Mouse (Mus musculus): Measurements from ENCODE around the gene Gm38431.
A peak's percentile ranks its signal among the peaks of the same experiment; 100 is the strongest.
"Not testable (repeated sequence)": the region's sequence is repeated elsewhere in the genome, so short reads cannot be mapped to it uniquely, and the experiment has no call there.

Gene Gm38431

DNA sequence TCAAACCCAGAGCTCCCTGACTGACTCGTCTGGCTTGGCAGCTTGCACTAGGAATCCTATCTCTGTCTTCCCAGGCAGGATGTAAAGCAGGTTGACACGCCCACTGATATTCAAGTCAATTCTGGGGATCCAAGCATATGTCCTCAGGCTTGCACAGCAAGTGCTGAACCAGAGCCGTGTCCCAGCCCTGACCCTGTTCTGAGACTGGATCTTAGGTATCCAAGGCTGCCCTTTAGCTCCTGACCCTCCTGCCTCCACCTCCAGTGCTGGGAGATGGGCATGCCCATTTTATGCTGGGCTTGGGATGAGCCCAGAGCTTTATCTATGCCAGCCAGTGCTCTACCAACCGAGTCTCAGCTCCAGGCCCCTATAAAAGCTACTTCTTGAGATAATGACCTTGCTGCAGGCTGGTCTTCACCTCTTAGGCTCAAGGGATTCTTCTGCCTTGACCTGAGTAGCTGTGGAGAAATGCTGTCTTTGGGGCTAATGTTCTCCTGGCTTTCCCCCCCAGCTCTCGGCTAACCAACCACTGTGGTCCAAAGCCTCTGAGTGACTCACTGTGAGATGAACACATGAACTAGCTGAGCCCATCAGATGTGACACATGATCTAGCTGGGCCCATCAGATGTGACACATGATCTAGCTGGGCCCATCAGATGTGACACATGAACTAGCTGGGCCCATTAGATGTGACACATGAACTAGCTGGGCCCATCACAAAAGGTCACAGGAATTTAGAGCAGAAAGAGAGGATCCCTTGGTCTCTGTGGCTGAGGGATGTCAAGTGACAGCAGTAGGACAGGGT, 14.2 kb upstream of the Gm38431 start:
- DNase-seq (ENCODE audit: low spot score in 2 of 2), result no peak

DNA sequence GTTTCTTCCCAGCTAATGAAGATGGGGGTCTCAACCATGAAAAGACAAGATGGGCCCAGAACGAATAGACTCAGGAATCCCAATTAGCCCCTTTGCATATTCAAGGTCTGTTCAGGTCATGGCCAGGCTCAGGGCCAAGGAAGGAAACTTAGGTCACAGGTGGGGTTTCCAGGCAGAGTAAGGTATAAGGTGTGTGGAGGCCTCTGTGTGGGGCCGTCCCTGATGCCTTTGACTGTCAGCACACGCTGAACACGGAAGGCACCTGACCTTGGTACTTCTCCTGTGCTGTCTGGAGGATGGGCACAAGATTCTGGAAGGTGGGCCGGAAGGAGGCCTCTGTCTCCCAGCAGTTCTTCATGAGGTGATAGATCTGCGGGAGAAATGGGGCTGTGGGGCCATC, 13.0 kb upstream of the Gm38431 start:
- no peak for DNase-seq (ENCODE audit: low spot score in 2 of 2)

DNA sequence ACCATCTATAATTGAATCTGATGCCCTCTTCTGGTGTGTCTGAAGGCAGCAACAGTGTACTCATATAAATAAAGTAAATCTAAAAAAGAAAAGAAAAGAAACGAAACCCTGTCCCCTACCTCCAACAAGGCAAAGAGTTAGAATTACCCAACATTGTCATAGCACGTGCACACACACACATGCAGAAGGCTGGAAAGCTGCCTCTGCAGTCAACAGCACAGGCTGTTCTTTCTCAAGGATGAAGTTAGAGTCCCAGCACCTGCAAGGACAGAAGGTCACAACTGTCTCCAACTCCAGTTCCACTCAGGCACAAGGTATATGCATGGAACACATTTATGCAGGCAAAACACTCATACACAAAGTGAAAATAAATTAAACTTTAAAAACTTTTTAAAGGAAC, 10.3 kb upstream of the Gm38431 start:
- no peak for DNase-seq (ENCODE audit: low spot score in 2 of 2)

DNA sequence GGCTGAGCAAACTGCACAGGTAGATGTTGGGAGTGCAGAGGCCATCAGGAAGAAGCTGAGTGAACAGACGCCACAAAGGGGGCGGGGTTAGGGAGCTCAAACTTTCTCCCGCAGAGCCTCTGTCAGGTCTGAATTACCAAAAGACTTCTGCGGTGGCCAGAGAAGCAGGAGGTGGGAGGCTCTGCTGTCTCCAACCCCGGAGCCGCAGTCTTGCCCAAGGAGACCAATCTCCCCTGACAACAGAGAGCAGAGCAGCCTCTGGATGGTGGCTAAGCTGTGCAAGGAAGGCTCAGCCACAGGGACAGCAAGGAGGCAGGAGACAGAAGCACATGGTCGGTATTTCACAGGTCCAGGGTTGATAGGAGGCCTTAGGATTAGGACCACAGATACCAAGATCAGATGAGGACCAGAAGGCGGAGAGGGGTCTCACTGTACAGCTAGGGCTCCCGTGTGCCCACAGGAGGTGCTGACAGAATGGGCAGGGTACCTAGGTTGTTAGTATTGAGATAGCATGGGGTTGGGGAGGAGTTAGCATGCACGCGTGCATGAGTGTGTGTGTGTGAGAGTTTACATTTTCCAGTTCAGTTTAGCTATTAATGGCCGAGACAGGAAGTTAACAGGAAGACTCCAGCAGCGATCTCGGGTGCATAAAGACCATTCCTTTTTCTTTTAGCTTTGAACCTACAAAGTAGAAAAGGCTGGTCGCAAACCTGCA, 8.8 kb upstream of the Gm38431 start:
- DNase-seq (ENCODE audit: low spot score in 2 of 2), result no peak

DNA sequence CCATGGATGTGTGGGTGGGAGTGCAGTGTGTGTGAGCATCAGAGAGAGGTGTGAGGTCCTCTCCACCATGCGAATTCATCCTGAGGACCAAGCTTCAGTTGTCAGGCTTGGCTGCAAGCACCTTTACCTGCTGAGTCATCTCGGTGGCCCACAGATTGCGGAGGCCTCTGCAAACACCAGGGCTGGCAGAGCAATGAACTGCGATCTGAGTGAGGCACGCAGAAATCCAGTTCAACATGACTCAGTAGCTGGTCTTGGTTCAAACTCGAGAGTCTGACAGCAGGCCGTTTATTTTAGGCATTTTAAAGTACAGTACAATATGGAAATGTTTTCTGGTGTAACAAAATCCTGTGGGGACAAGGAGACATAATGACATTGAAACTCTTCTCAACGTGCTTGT, 6.0 kb upstream of the Gm38431 start:
- DNase-seq (ENCODE audit: low spot score in 2 of 2), result peak in 1 of 2 experiments; percentile 55

DNA sequence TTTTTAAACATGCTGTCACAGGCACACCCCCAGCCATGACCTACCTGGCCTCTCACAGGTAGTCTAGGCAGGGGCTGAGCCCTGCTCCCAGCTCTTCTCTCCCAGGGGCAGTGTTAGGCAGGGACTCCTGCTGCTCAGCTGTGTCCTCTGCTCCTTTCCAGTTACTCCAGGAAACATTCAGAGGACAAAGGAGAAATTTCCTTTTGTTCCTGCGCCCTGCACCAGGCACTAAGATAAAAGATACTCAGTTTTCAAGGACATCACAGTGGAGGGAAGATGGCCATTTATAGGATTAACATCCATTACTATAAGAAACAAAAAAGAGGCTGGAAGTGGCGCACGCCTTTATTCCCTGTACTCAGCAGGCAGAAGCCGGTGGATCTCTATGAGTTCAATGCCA, 4.2 kb upstream of the Gm38431 start:
- DNase-seq (ENCODE audit: low spot score in 2 of 2), result no peak

DNA sequence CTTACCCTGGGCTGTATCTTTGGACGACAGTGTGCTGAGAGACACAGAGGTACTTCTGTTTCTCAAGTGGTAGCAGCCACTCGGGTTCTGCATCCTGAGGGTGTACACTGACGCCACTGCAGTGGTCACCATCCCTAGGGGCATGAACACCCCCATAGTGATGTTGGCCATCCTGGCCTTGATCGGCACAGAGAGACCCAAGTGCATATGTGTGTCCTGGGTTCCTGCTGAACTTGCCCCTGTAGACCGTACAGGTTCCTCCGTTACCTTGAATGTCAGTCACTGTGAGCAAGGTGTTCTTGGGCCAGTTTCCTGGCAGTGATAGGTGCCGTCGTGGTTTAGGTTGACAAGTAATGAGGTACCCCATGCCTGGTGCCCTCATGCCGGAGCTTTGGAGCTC, 1.6 kb upstream of the Gm38431 start:
- DNase-seq (ENCODE audit: low spot score in 2 of 2), result no peak

DNA sequence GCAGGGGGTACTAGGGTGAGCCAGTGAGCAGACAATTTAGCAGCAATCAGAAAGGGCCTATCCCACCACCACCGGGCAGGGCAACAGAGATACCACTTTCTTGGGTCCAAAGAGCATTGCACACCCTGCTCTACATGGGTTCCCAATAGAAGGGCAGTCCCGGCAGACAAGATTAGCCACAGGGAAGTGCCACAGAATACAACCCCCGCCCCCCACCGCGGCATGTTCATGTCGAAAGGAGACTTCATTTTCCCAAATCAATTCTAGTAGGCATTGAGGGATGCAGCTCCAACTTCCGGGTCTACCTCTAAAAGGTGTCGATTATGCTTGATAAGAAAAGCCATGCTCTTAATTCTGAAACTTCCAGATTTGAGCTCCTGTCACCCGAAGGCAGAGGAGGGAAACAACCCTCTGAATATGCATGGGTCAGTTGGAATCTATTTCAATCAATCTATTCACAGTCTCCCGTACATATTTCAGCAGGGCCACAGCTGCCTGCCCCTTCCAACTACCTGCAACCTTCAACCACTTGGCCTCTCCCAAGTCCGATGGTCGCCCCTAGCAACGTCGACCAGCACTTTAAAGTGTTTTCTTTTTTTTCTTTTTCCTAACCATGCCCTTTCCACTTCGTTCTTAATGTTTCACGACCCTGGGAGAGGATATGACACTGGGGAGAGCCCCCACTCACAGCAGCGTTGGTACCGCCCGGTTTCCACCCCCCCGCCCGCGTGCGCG, 658 bp downstream of the Gm38431 start:
- DNase-seq (ENCODE audit: low spot score in 2 of 2), result no peak

DNA sequence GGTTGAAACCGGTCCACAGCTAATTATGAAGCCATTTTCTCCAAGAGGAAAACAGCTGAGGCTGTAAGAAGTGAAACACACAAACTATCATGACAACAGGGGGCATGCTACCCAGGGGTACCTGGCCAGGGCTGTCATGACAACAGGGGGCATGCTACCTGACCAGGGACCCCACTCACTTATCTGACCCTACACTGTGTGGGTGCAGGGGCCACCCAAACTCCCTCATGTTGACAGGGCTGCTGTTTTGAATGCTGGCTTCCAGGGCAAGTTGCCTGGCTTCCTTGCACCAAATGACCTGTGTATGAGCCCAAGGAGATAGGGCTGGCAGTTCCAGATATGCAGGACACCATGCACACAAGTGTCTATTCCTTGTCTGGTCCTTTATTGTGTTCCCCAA, 1.3 kb downstream of the Gm38431 start:
- DNase-seq (ENCODE audit: low spot score in 2 of 2), result no peak

DNA sequence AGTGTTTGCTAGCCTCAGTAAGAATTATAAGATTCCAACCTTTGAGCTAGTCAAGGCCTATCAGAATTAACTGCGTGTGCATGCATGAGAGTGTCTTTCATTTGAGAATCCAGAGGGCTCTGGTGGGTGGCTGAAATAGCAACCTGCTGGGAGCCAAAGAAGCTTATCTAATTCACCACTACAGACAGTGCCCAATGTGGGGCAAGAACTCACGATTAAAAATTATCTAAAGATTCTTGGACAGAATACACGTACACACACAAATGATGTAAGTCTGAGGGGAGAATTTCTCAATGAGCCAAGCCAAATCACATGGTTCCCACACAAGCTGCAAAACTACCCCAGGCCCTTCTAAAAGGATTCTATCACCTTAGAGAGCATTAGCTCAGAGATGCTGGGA, 8.5 kb downstream of the Gm38431 start:
- no peak for DNase-seq (ENCODE audit: low spot score in 2 of 2)

DNA sequence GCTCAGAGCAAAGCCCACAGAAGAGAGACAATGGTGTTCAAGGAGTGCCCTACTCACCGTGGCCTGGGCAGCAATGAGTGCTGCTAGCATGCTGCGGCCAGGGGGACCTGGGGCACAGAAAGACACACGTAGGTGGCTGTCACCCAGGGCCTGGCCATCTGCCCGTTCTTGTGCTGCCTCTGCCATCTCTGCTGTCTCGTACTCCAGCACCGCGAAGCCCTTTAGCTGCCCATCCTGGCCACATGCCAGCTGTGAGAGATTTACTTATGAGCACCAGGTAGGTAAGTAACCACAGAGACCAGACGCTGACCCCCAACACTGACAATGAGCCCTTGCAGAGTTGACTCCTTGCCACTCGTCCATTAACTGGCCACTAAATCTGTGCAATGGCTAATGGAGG, 10.7 kb downstream of the Gm38431 start:
- DNase-seq (ENCODE audit: low spot score in 2 of 2), result no peak

DNA sequence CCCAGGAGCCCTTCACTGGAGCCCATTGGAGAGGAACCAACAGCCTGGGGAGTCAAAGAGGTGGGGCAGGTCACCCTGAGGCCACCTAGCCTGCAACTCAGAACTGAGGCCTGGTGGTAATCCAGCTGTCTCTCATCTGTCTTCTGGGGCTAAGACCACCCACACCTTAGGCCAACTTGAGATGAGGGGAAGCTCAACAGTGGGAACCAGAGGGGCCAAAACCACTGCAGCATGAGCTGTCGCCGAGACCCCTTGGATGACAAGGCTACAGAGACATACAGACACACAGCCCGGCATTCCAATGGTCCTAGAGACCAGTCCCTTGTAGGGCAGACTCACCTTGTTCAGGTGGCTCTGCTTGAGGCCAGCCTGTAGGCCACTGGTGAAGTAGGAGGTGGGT, 16.2 kb downstream of the Gm38431 start:
- DNase-seq (ENCODE audit: low spot score in 2 of 2), result no peak

DNA sequence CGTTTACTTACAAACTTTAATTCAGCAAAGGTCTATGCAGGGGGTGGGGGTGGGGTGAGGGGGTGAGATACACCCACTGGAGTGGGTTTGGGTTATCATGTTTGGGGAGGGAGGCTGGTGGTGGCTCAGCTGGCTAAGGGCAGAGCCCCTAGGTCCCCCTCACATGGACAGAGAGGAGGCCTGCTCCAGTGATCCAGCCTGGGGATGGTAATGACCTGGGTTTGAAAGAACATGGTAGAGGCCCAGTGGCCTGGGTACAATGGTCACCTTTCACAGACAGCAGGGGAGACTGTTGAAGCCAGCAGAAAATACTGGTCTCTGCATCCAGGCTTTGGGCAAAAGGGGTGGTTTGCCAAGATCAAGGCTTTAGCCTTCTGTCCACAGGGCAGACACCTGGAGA, 17.6 kb downstream of the Gm38431 start:
- DNase-seq (ENCODE audit: low spot score in 2 of 2), result no peak

DNA sequence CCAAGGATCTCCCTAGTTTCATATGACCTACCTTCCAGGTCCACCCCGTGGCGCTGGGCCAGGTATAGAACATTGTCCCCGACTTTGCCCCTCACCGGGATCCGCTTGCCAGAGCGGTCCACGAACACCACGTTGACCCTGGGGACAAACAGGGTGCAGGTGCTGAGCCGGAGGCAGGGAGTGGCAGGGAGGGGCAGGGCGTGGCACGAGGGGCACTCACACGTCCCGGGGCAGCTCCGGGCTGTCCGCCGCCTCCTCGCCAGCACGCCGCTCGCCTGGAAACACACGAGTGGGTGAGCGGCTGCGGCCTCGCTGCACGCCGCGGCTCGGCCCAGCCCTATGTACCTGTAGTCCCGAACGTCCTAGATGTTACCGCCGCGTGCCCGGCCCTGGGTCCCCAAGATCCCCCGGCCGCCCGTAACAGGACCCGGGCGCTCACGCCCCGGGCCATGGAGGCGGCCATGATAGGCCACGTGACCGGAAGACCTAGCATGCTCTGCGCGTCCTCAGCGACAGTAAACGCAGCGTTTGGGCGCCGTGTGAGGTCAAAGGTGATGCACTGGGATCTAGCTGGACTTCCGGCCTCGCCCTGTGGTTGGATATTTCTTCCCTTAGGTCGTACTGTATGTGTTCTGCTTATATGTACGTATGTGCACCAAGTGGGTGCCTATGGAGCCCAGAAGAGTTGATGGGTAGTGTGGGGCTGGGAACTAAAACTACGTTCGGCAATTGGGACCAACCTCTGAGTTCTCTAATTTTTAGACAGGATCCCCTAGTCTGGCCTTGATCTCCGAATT, 18.6 kb downstream of the Gm38431 start, which contains the start of the genes Gm49373 and Fdx1l:
Gene Gm49373, minus strand, starts transcription at position 53 of the 797 bp plus-strand sequence.
Gene Fdx1l, minus strand, starts transcription at position 571 of the 797 bp plus-strand sequence.
- peak; percentile 83 to 86 for DNase-seq (ENCODE audit: low spot score in 2 of 2)

DNA sequence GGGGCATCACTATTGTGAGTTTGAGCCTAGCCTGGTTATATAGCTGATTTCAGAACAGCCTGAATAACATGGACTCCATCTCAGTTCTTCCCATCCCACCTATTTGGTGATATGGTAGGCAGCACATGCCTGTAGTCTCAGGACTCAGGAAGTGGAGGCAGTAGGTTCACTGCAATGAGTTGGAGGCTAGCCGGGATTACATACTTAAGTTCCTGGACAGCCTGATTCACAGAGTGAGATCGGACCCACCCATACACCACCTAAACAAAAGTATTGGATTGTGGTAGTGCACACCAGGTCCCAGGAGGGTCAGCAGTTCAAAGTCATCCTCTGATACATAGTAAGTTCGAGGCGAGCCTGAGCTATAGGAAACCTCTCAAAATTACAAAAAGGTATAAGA, 19.2 kb downstream of the Gm38431 start:
- no peak for DNase-seq (ENCODE audit: low spot score in 2 of 2)

DNA sequence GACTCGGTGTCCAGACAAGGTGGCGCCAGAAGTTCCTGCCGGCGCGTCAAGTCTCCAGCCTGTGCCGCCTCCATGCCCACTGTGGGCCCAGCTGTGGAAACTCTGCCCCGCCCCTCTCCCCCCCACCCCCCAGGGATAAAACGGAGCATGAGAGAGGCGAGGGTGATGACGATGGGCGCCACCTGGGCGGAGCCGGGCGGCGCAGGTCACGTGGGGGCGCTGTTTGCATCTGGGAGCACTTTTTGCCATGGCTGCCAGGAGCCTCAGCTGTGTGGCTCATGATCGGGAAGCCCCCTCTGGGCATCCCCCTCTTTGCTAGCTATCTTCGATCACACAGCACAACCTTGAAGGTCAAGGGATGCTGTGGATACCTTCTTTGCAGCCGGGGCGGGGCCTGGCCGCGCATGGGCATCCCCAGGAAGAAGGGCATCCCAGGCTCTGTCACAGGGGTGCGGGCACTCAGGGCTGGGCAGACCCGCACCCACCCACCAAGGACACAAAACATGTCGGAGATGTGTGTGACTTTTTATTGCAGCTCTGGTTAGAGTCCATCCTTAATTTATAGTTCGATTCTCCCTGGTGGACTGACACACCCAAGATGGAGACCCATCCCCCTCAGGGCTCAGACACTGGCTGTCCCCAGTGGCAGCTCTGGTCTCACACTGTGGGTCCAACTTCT, 24.7 kb downstream of the Gm38431 start, which contains the start of gene Zglp1:
Gene Zglp1, minus strand, starts transcription at position 88 of the 679 bp plus-strand sequence.
- no peak for DNase-seq (ENCODE audit: low spot score in 2 of 2)

DNA sequence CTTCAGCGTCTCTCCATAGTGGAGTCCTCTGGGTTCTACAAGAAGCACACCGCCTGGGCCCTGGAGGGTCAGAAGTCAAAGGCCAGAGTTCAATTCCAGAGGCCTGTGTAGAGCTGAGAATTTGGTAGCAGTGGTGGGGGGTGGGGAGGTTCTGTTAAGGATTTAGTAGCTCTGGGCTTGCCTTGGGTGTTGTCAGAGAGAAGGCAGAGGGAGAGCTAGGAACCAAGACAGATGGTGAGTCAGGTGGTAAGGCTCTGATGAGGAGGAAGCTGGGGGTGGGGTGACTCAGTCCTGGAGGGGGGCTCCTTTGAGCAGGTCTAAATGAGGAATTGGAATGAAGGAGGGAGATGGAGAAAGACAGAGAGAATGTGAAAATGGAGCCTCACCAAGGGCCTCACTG, 28.9 kb downstream of the Gm38431 start:
- DNase-seq (ENCODE audit: low spot score in 2 of 2), result no peak

DNA sequence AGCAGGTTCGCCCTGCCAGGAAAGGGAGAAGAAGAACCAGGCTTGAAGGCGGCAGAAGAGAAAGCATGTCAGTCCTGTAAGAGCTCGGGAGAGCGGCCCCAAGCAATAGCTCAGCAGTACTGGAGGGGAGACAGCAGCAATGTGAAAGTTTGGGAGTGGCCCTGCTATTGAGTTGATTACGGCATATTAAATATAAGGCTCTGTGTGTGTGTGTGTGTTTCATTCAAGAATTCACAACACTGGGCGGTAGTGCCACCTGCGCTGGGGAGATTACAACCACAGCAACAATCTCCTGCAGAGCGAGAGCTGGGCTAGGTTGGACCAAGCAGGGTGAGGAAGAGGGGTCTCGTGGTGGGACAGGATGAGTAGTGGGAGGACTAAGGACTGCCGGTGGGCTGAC, 40.2 kb downstream of the Gm38431 start:
- DNase-seq (ENCODE audit: low spot score in 2 of 2), result no peak

DNA sequence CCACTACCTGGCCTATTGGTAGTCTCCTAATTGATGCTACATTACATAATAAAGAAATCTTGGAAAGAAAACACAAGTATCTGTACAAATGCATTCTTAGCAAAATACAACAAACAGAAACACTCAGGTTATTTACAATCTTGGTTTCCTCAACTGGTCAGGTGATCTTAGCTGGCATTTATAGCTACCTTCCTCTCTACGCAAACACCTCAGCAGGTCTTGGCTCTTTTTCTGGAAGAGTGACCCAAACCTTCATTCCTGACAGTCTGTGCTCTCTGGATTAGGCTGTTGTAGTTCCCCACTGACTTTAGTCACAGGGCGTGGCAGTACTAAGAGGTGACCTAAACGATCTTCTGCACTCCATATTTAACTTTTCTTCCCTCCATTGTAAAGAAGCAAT, 46.6 kb downstream of the Gm38431 start:
- DNase-seq (ENCODE audit: low spot score in 2 of 2), result no peak

DNA sequence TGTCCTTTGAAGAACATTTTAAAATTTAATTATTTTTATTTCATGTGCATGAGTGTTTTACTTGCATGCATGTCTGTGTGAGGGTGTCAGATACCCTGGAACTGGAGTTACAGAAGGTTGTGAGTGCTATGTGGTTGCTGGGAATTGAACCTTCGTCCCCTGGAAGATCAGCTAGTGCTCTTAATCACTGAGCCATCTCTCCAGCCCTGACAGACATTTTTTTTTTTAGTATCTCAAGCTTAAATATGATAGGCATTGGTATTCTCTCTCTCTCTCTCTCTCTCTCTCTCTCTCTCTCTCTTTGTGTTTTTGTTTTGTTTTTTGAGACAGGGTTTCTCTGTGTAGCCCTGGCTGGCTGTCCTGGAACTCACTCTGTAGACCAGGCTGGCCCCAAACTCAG, 47.0 kb downstream of the Gm38431 start:
- DNase-seq (ENCODE audit: low spot score in 2 of 2), result not testable (repeated sequence)

DNA sequence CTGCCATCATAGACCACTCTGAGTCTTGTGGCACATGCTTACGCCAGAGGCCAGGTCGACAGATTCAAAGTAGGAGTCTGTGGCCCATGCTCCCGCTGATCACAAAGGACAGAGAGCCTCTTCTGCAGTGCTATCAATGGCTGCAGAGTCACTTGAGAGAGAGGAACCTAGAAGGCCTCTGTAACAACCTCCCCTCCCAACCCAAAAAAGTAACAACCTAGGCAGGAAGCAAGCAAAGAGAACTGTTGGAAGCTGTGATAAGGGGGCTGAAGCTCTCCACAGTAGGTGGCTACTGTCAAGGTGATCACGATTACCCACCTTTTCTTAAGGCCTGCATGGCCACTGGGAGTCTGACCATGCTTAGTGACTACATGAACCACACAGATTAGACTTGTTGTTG, 48.2 kb downstream of the Gm38431 start:
- no peak for DNase-seq (ENCODE audit: low spot score in 2 of 2)
